Mouse (Mus musculus): ENCODE data around the gene Ppp1r18. TPM values are rescaled to one million over a fixed set of nuclear protein-coding genes. Genes with fewer than 3 reads are reported as not detected.
A peak's percentile ranks its signal among the peaks of the same experiment; 100 is the strongest.

Gene Ppp1r18
- total RNA-seq, 2 experiments from 2014 or later: 8.7 to 9.8 TPM

- no peak for TF ChIP-seq CTCF (conservative IDR thresholded peaks at IDR 0.05)
- peak overlapping the region; percentile 55 for H3K4me3 ChIP-seq
Measured at GRCm38 (mm10) chr17:35840561-35840960, 24.8 kb upstream of the Ppp1r18 start.

GRCm38 (mm10) chr17:35841076-35841950 lies 24.1 kb upstream of the Ppp1r18 start, which contains the start of gene Mdc1:
Gene Mdc1 (plus strand): TSS chr17:35841515.
- peak; percentile 99 to 100 for DNase-seq (ENCODE audit: low spot score in 2 of 2)
- Histone ChIP-seq H3K27ac (peak within 1 kb of the TSS; percentile 86), H3K4me3 (peak within 1 kb of the TSS; percentile 67)
- peak; percentile 51 for TF ChIP-seq CTCF (conservative IDR thresholded peaks at IDR 0.05)

More at GRCm38 (mm10) chr17:35840561-35840960, 24.8 kb upstream of the Ppp1r18 start:
- no peak for DNase-seq (ENCODE audit: low spot score in 2 of 2)
- H3K27ac ChIP-seq: peak overlapping the region; percentile 86

- TF ChIP-seq CTCF (conservative IDR thresholded peaks at IDR 0.05): no peak
- DNase-seq (ENCODE audit: low spot score in 2 of 2): no peak
Measured at GRCm38 (mm10) chr17:35842006-35842405, 23.4 kb upstream of the Ppp1r18 start.

GRCm38 (mm10) chr17:35843514-35843913 lies 21.9 kb upstream of the Ppp1r18 start:
- no peak for DNase-seq (ENCODE audit: low spot score in 2 of 2)
- Histone ChIP-seq H3K27ac (no peak overlapping the region), H3K4me3 (no peak overlapping the region)
- peak; percentile 68 for TF ChIP-seq CTCF (conservative IDR thresholded peaks at IDR 0.05)

More at GRCm38 (mm10) chr17:35842006-35842405, 23.4 kb upstream of the Ppp1r18 start:
- Histone ChIP-seq H3K4me3 (peak overlapping the region; percentile 67), H3K27ac (peak overlapping the region; percentile 71; the same call in 1 of the 2 replicates)

- DNase-seq (ENCODE audit: low spot score in 2 of 2): no peak
- H3K4me3 ChIP-seq: no peak overlapping the region
- TF ChIP-seq CTCF (conservative IDR thresholded peaks at IDR 0.05): peak; percentile 47
- no peak overlapping the region for H3K27ac ChIP-seq
Measured at GRCm38 (mm10) chr17:35848112-35848511, 17.3 kb upstream of the Ppp1r18 start.

- no peak overlapping the region for H3K4me3 ChIP-seq
- DNase-seq (ENCODE audit: low spot score in 2 of 2): no peak
- H3K27ac ChIP-seq: no peak overlapping the region
- TF ChIP-seq CTCF (conservative IDR thresholded peaks at IDR 0.05): no peak
Measured at GRCm38 (mm10) chr17:35850974-35851373, 14.4 kb upstream of the Ppp1r18 start.

- H3K4me3 ChIP-seq: no peak overlapping the region
- no peak for TF ChIP-seq CTCF (conservative IDR thresholded peaks at IDR 0.05)
- DNase-seq (ENCODE audit: low spot score in 2 of 2): no peak
- H3K27ac ChIP-seq: no peak overlapping the region
Measured at GRCm38 (mm10) chr17:35859371-35859770, 6.0 kb upstream of the Ppp1r18 start.

- TF ChIP-seq CTCF (conservative IDR thresholded peaks at IDR 0.05): no peak
- DNase-seq (ENCODE audit: low spot score in 2 of 2): no peak
- Histone ChIP-seq H3K4me3 (no peak overlapping the region), H3K27ac (no peak overlapping the region)
Measured at GRCm38 (mm10) chr17:35859835-35860234, 5.6 kb upstream of the Ppp1r18 start.

- peak overlapping the region; percentile 70 for H3K4me3 ChIP-seq
- DNase-seq (ENCODE audit: low spot score in 2 of 2): no peak
- H3K27ac ChIP-seq: peak overlapping the region; percentile 79
- no peak for TF ChIP-seq CTCF (conservative IDR thresholded peaks at IDR 0.05)
Measured at GRCm38 (mm10) chr17:35860831-35861197, 4.6 kb upstream of the Ppp1r18 start.

GRCm38 (mm10) chr17:35861198-35861857 lies 4.1 kb upstream of the Ppp1r18 start, which contains the start of gene Nrm:
Gene Nrm (plus strand): TSS chr17:35861318.
- peak; percentile 59 for TF ChIP-seq CTCF (conservative IDR thresholded peaks at IDR 0.05)
- Histone ChIP-seq H3K27ac (peak within 1 kb of the TSS; percentile 79), H3K4me3 (peak within 1 kb of the TSS; percentile 70)
- DNase-seq (ENCODE audit: low spot score in 2 of 2): peak; percentile 82 to 88

- no peak for TF ChIP-seq CTCF (conservative IDR thresholded peaks at IDR 0.05)
- no peak for DNase-seq (ENCODE audit: low spot score in 2 of 2)
- Histone ChIP-seq H3K27ac (peak overlapping the region; percentile 88; the same call in 1 of the 2 replicates), H3K4me3 (peak overlapping the region; percentile 73; the same call in 1 of the 2 replicates)
Measured at GRCm38 (mm10) chr17:35864832-35865353, 500 bp upstream of the Ppp1r18 start.

GRCm38 (mm10) chr17:35866281-35866831 lies 963 bp downstream of the Ppp1r18 start:
- DNase-seq (ENCODE audit: low spot score in 2 of 2): no peak
- H3K27ac ChIP-seq: peak overlapping the region; percentile 88
- no peak for TF ChIP-seq CTCF (conservative IDR thresholded peaks at IDR 0.05)
- H3K4me3 ChIP-seq: peak overlapping the region; percentile 73

Measured in layer of hippocampus, adult 2 months (tissue).